Comparison of ENCODE assay signal across 9 mouse cellular contexts in the genomic region with DNA sequence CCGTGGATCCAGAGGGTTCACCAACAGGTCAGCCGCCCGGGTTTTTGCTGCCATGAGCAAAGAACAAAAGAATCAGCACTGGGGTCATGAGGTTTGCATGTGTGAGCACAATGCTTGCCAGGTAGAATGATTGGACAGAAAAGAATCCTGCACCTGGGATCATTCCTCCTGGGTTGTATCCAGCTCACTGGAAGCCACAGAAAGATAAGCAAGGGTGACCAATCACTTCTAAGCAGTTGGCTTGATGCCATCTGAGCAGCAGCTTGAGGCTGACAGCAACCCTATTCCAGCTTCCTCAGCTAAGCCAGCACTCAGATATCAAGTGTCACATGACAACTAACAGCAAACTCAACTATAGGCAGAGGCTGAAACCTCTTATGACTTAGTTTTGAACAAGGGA.
DNase-seq lines count a peak whose midpoint lies in the region; ATAC-seq lines count a peak whose summit lies in the region.
"Had no signal": no experiment of that assay in that cellular context is flagged by ENCODE, and none has a peak within 500 bp of the region (broad histone marks: within the 10 kb centered on the region; RNA-seq: fewer than 3 reads in every experiment).

No protein-coding gene starts in this region.

- no peak for ATAC-seq in liver, embryonic 11.5 days (replicated peaks; ENCODE audit: low FRiP score)
- ATAC-seq in forebrain, embryonic 16.5 days, result no peak

- intact Hi-C loops in heart, postnatal 10 days (cut with DNase I), result loop anchor here (5.0 kb wide), 1 partner anchor 99 kb away; no protein-coding TSS in a partner anchor

- no peaks in the 10 kb centered on the region for H3K9me3 ChIP-seq in liver, embryonic 11.5 days (ENCODE audit: control insufficient read depth, low read length)
- H3K9me3 ChIP-seq in forebrain, embryonic 16.5 days (ENCODE audit: control insufficient read depth, low read length), result no peaks in the 10 kb centered on the region
- H3K9me3 ChIP-seq: neural tube, embryonic 12.5 days had no signal

- no peak overlapping the region for H3K27ac ChIP-seq in liver, embryonic 11.5 days (ENCODE audit: low read depth, low read length)
- H3K27ac ChIP-seq in forebrain, embryonic 16.5 days (ENCODE audit: low read length), result no peak overlapping the region
- H3K27ac ChIP-seq: neural tube, embryonic 12.5 days had no signal

- 76% methylated on average over 3 of the region's 3 CpGs for whole genome bisulfite sequencing in liver, embryonic 11.5 days
- WGBS in forebrain, embryonic 16.5 days, result 81% methylated on average over 3 of the region's 3 CpGs

- H3K36me3 ChIP-seq in liver, embryonic 11.5 days (ENCODE audit: control insufficient read depth, insufficient read depth, low read length), result 0 out of 2 replicates have a peak, but pooled peaks cover 3% of the 10 kb centered on the region
- no peaks in the 10 kb centered on the region for H3K36me3 ChIP-seq in forebrain, embryonic 16.5 days (ENCODE audit: control insufficient read depth, insufficient read depth)

- H3K4me2 ChIP-seq in liver, embryonic 11.5 days, result no peak overlapping the region
- no peak overlapping the region for H3K4me2 ChIP-seq in forebrain, embryonic 16.5 days (ENCODE audit: low read length)
- H3K4me2 ChIP-seq: neural tube, embryonic 12.5 days had no signal

- H3K27me3 ChIP-seq in liver, embryonic 11.5 days (replicated peaks; ENCODE audit: control insufficient read depth, insufficient read depth, low read length), result no peaks in the 10 kb centered on the region
- no peaks in the 10 kb centered on the region for H3K27me3 ChIP-seq in forebrain, embryonic 16.5 days (replicated peaks; ENCODE audit: control insufficient read depth, insufficient read depth, low read length)
- H3K27me3 ChIP-seq: neural tube, embryonic 12.5 days had no signal

- H3K4me3 ChIP-seq in liver, embryonic 11.5 days (ENCODE audit: low read depth, low read length), result no peak overlapping the region
- H3K4me3 ChIP-seq in forebrain, embryonic 16.5 days (replicated peaks; ENCODE audit: low read length), result no peak overlapping the region
- H3K4me3 ChIP-seq: neural tube, embryonic 12.5 days had no signal

- H3K9ac ChIP-seq in liver, embryonic 11.5 days (ENCODE audit: low read depth, low read length), result no peak overlapping the region
- H3K9ac ChIP-seq in forebrain, embryonic 16.5 days (replicated peaks; ENCODE audit: low read depth, low read length), result no peak overlapping the region
- H3K9ac ChIP-seq: neural tube, embryonic 12.5 days had no signal

- no peaks in the 10 kb centered on the region for H3K4me1 ChIP-seq in liver, embryonic 11.5 days (replicated peaks; ENCODE audit: control insufficient read depth, insufficient read depth, low read length)
- peaks cover 7% of the 10 kb centered on the region for H3K4me1 ChIP-seq in forebrain, embryonic 16.5 days (replicated peaks; ENCODE audit: control insufficient read depth, insufficient read depth, low read length)

- DNase-seq in liver, result peak; percentile 14
- no peak for DNase-seq in liver, embryonic 11.5 days (ENCODE audit: low spot score)
- DNase-seq in cerebellum, adult 9-11 months, result peak; percentile 51
- peak; percentile 72 to 74 for DNase-seq in heart, postnatal 10 days
- DNase-seq in lung, postnatal 10 days, result peak; percentile 60
- DNase-seq in spleen, postnatal 36 days (ENCODE audit: low spot score in 2 of 2), result no peak
- no peak for DNase-seq in T-cell, adult 2 months (ENCODE audit: low spot score)

Comparison
In these comparisons a context has a peak if more than half of its experiments do, and no peak if none do; other contexts are left out.
1. DNase-seq: peak in liver (single experiment), cerebellum, adult 9-11 months (single experiment), heart, postnatal 10 days (2 of 2) and lung, postnatal 10 days (single experiment); none in liver, embryonic 11.5 days (single experiment), spleen, postnatal 36 days (0 of 2) and T-cell, adult 2 months (single experiment).